Mouse (Mus musculus): ENCODE measurements at regions not wholly inside any gene's neighbourhood (a gene's known extent, or its start where the extent isn't known, plus 50 kb on each side); places are given as distances from the start of the nearest gene placed in this dataset.
"Not testable (repeated sequence)": the region's sequence is repeated elsewhere in the genome, so short reads cannot be mapped to it uniquely, and the experiment has no call there.

- not testable (repeated sequence) for H3K4me3 ChIP-seq; H3K4me2 ChIP-seq (replicated peaks); H3K9me3 ChIP-seq; H3K27me3 ChIP-seq; H3K27ac ChIP-seq; H3K9ac ChIP-seq; ATAC-seq (ENCODE audit: insufficient number of reproducible peaks, insufficient read depth, low FRiP score, low TSS enrichment); H3K36me3 ChIP-seq; H3K4me1 ChIP-seq
- 95% methylated on average over 1 of the region's 1 CpGs for WGBS
Observed at GRCm38 (mm10) chr19:54151766-54152165, 107.8 kb downstream of the Adra2a start.

GRCm38 (mm10) chr19:54154400-54154799 is 110.4 kb downstream of the Adra2a start:
- Histone ChIP-seq H3K4me2 (replicated peaks) (no peak overlapping the region), H3K27ac (no peak overlapping the region), H3K9me3 (no peaks in the 10 kb centered on the region), H3K4me1 (no peaks in the 10 kb centered on the region), H3K4me3 (no peak overlapping the region), H3K27me3 (no peaks in the 10 kb centered on the region), H3K9ac (no peak overlapping the region), H3K36me3 (no peaks in the 10 kb centered on the region)
- ATAC-seq (ENCODE audit: insufficient number of reproducible peaks, insufficient read depth, low FRiP score, low TSS enrichment), result no peak
- WGBS, result 75% methylated on average over 4 of the region's 4 CpGs

- ATAC-seq (ENCODE audit: insufficient number of reproducible peaks, insufficient read depth, low FRiP score, low TSS enrichment), result no peak
- no peak overlapping the region for H3K27ac ChIP-seq
- H3K36me3 ChIP-seq, result no peaks in the 10 kb centered on the region
- H3K4me2 ChIP-seq (replicated peaks), result no peak overlapping the region
- no peaks in the 10 kb centered on the region for H3K27me3 ChIP-seq
- H3K9me3 ChIP-seq, result no peaks in the 10 kb centered on the region
- H3K9ac ChIP-seq, result no peak overlapping the region
- no peaks in the 10 kb centered on the region for H3K4me1 ChIP-seq
- 42% methylated on average over 2 of the region's 2 CpGs for WGBS
- no peak overlapping the region for H3K4me3 ChIP-seq
Observed at GRCm38 (mm10) chr19:54170361-54170760, 126.4 kb downstream of the Adra2a start.

GRCm38 (mm10) chr19:54174090-54175055 is 130.4 kb downstream of the Adra2a start:
- H3K9me3 ChIP-seq, result no peaks in the 10 kb centered on the region
- H3K4me1 ChIP-seq, result no peaks in the 10 kb centered on the region
- no peaks in the 10 kb centered on the region for H3K36me3 ChIP-seq
- no peak overlapping the region for H3K4me3 ChIP-seq
- no peak overlapping the region for H3K27ac ChIP-seq
- no peak overlapping the region for H3K9ac ChIP-seq
- 85% methylated on average over 14 of the region's 14 CpGs for WGBS
- H3K27me3 ChIP-seq, result no peaks in the 10 kb centered on the region
- H3K4me2 ChIP-seq (replicated peaks), result no peak overlapping the region
- ATAC-seq (ENCODE audit: insufficient number of reproducible peaks, insufficient read depth, low FRiP score, low TSS enrichment), result no peak

GRCm38 (mm10) chr19:54175766-54176165 is 131.8 kb downstream of the Adra2a start:
- 52% methylated on average over 7 of the region's 7 CpGs for WGBS
- no peaks in the 10 kb centered on the region for H3K36me3 ChIP-seq
- no peak overlapping the region for H3K4me3 ChIP-seq
- no peak overlapping the region for H3K9ac ChIP-seq
- no peaks in the 10 kb centered on the region for H3K4me1 ChIP-seq
- no peak overlapping the region for H3K4me2 ChIP-seq (replicated peaks)
- no peaks in the 10 kb centered on the region for H3K9me3 ChIP-seq
- H3K27me3 ChIP-seq, result no peaks in the 10 kb centered on the region
- no peak overlapping the region for H3K27ac ChIP-seq
- ATAC-seq (ENCODE audit: insufficient number of reproducible peaks, insufficient read depth, low FRiP score, low TSS enrichment), result no peak

- no peaks in the 10 kb centered on the region for H3K27me3 ChIP-seq
- WGBS, result 84% methylated on average over 6 of the region's 6 CpGs
- no peaks in the 10 kb centered on the region for H3K36me3 ChIP-seq
- H3K9ac ChIP-seq, result no peak overlapping the region
- no peak overlapping the region for H3K4me3 ChIP-seq
- no peaks in the 10 kb centered on the region for H3K9me3 ChIP-seq
- no peak for ATAC-seq (ENCODE audit: insufficient number of reproducible peaks, insufficient read depth, low FRiP score, low TSS enrichment)
- H3K4me1 ChIP-seq, result no peaks in the 10 kb centered on the region
- no peak overlapping the region for H3K27ac ChIP-seq
- no peak overlapping the region for H3K4me2 ChIP-seq (replicated peaks)
Observed at GRCm38 (mm10) chr19:54177491-54177890, 133.5 kb downstream of the Adra2a start.

GRCm38 (mm10) chr19:54200407-54200806 is 156.5 kb downstream of the Adra2a start:
- Histone ChIP-seq H3K4me2 (replicated peaks) (no peak overlapping the region), H3K4me3 (no peak overlapping the region), H3K4me1 (no peaks in the 10 kb centered on the region), H3K27ac (no peak overlapping the region), H3K27me3 (no peaks in the 10 kb centered on the region), H3K9me3 (no peaks in the 10 kb centered on the region), H3K36me3 (no peaks in the 10 kb centered on the region), H3K9ac (no peak overlapping the region)
- ATAC-seq (ENCODE audit: insufficient number of reproducible peaks, insufficient read depth, low FRiP score, low TSS enrichment), result no peak
- 76% methylated on average over 6 of the region's 6 CpGs for WGBS

- WGBS, result 80% methylated on average over 6 of the region's 6 CpGs
- H3K4me1 ChIP-seq, result no peaks in the 10 kb centered on the region
- H3K36me3 ChIP-seq, result no peaks in the 10 kb centered on the region
- no peak overlapping the region for H3K27ac ChIP-seq
- no peak overlapping the region for H3K4me2 ChIP-seq (replicated peaks)
- H3K4me3 ChIP-seq, result no peak overlapping the region
- H3K27me3 ChIP-seq, result no peaks in the 10 kb centered on the region
- no peak for ATAC-seq (ENCODE audit: insufficient number of reproducible peaks, insufficient read depth, low FRiP score, low TSS enrichment)
- H3K9ac ChIP-seq, result no peak overlapping the region
- H3K9me3 ChIP-seq, result no peaks in the 10 kb centered on the region
Observed at GRCm38 (mm10) chr19:54202456-54202855, 158.5 kb downstream of the Adra2a start.

- no peak for ATAC-seq (ENCODE audit: insufficient number of reproducible peaks, insufficient read depth, low FRiP score, low TSS enrichment)
- no peaks in the 10 kb centered on the region for H3K4me1 ChIP-seq
Observed at GRCm38 (mm10) chr19:54206819-54207218, 162.9 kb downstream of the Adra2a start.

GRCm38 (mm10) chr19:54212169-54212568 is 168.2 kb downstream of the Adra2a start:
- Histone ChIP-seq H3K4me2 (replicated peaks) (no peak overlapping the region), H3K9ac (no peak overlapping the region), H3K4me1 (no peaks in the 10 kb centered on the region), H3K9me3 (no peaks in the 10 kb centered on the region), H3K36me3 (no peaks in the 10 kb centered on the region), H3K4me3 (no peak overlapping the region), H3K27me3 (no peaks in the 10 kb centered on the region), H3K27ac (no peak overlapping the region)
- 83% methylated on average over 7 of the region's 7 CpGs for WGBS
- ATAC-seq (ENCODE audit: insufficient number of reproducible peaks, insufficient read depth, low FRiP score, low TSS enrichment), result no peak

More at GRCm38 (mm10) chr19:54206819-54207218, 162.9 kb downstream of the Adra2a start:
- H3K36me3 ChIP-seq, result no peaks in the 10 kb centered on the region
- no peak overlapping the region for H3K9ac ChIP-seq
- no peaks in the 10 kb centered on the region for H3K9me3 ChIP-seq
- no peaks in the 10 kb centered on the region for H3K27me3 ChIP-seq
- H3K4me2 ChIP-seq (replicated peaks), result no peak overlapping the region
- H3K27ac ChIP-seq, result no peak overlapping the region
- WGBS, result 72% methylated on average over 6 of the region's 6 CpGs
- no peak overlapping the region for H3K4me3 ChIP-seq

GRCm38 (mm10) chr19:54244176-54244575 is 200.2 kb downstream of the Adra2a start:
- H3K27me3 ChIP-seq, result no peaks in the 10 kb centered on the region
- H3K9me3 ChIP-seq, result no peaks in the 10 kb centered on the region
- WGBS, result 82% methylated on average over 6 of the region's 6 CpGs

GRCm38 (mm10) chr19:54248256-54248936 is 204.4 kb downstream of the Adra2a start:
- H3K36me3 ChIP-seq, result no peaks in the 10 kb centered on the region
- no peaks in the 10 kb centered on the region for H3K27me3 ChIP-seq
- no peak for ATAC-seq (ENCODE audit: insufficient number of reproducible peaks, insufficient read depth, low FRiP score, low TSS enrichment)
- WGBS, result 24% methylated on average over 6 of the region's 6 CpGs
- H3K4me2 ChIP-seq (replicated peaks), result no peak overlapping the region
- H3K9me3 ChIP-seq, result no peaks in the 10 kb centered on the region
- no peak overlapping the region for H3K27ac ChIP-seq
- H3K4me1 ChIP-seq, result no peaks in the 10 kb centered on the region
- H3K4me3 ChIP-seq, result no peak overlapping the region
- H3K9ac ChIP-seq, result no peak overlapping the region

More at GRCm38 (mm10) chr19:54244176-54244575, 200.2 kb downstream of the Adra2a start:
- H3K9ac ChIP-seq, result no peak overlapping the region
- no peak for ATAC-seq (ENCODE audit: insufficient number of reproducible peaks, insufficient read depth, low FRiP score, low TSS enrichment)
- no peak overlapping the region for H3K4me2 ChIP-seq (replicated peaks)
- no peaks in the 10 kb centered on the region for H3K4me1 ChIP-seq
- no peaks in the 10 kb centered on the region for H3K36me3 ChIP-seq
- H3K27ac ChIP-seq, result no peak overlapping the region
- no peak overlapping the region for H3K4me3 ChIP-seq

Measured in embryonic facial prominence, embryonic 12.5 days (tissue).